ENCODE assay signal across 26 mouse cellular contexts in the genomic region with DNA sequence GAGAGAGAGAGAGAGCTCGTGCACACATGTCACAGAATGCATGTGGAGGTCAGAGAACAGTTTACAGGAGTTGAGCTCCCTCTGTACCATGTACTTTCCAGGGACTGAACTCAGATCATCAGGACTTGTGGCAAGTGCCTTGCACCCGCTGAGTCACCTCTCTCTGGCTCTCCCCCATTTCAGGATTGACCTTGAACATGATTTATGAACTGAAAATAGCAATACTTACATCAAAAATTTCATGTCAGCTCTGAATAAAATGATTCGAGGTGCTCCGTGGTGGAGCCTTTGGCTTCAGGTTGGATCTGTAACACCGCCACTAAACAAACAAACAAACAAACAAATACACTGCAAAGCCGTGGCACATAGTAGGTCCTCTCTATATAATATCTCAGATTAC.
"Had no signal": no experiment of that assay in that cellular context is flagged by ENCODE, and none has a peak within 500 bp of the region (broad histone marks: within the 10 kb centered on the region; RNA-seq: fewer than 3 reads in every experiment).

No protein-coding gene starts in this region.

- H3K9me3 ChIP-seq: heart, embryonic 13.5 days; heart, embryonic 15.5 days; hindbrain, embryonic 13.5 days; hindbrain, embryonic 15.5 days; kidney, embryonic 15.5 days; limb, embryonic 13.5 days; limb, embryonic 15.5 days; liver, embryonic 13.5 days; liver, embryonic 15.5 days had no signal

- ATAC-seq: hindbrain, postnatal 0 days; intestine, embryonic 16.5 days had no signal

- H3K36me3 ChIP-seq: heart, embryonic 13.5 days; heart, embryonic 15.5 days; hindbrain, embryonic 13.5 days; hindbrain, embryonic 15.5 days; kidney, embryonic 15.5 days; limb, embryonic 13.5 days; limb, embryonic 15.5 days; liver, embryonic 13.5 days; liver, embryonic 15.5 days had no signal

- DNase-seq: gastrocnemius, postnatal 14 days; gastrocnemius, postnatal 36 days; heart, adult 11 months; heart, adult 2 months; heart, postnatal 14 days; heart, postnatal 36 days; kidney, adult 11 months; kidney, adult 2 months; kidney, adult 9 months; kidney, postnatal 14 days; kidney, postnatal 36 days; layer of hippocampus, adult 9-11 months; layer of hippocampus, postnatal 36 days; left cerebral cortex, postnatal 4 days; liver, embryonic 13.5 days had no signal

- H3K27me3 ChIP-seq: hindbrain, embryonic 13.5 days; hindbrain, embryonic 15.5 days had no signal

- H3K4me2 ChIP-seq: liver, embryonic 13.5 days; liver, embryonic 15.5 days had no signal

- H3K4me1 ChIP-seq: heart, embryonic 13.5 days; hindbrain, embryonic 13.5 days; hindbrain, embryonic 15.5 days; limb, embryonic 15.5 days; liver, embryonic 13.5 days; liver, embryonic 15.5 days had no signal

- H3K27ac ChIP-seq: heart, adult 2 months; heart, embryonic 13.5 days; heart, embryonic 15.5 days; hindbrain, embryonic 13.5 days; hindbrain, embryonic 15.5 days; hindbrain, postnatal 0 days; kidney, embryonic 15.5 days; kidney, postnatal 0 days; limb, embryonic 13.5 days; limb, embryonic 15.5 days; liver, embryonic 13.5 days; liver, embryonic 15.5 days had no signal

- H3K4me3 ChIP-seq: heart, adult 2 months; hindbrain, embryonic 13.5 days; hindbrain, embryonic 15.5 days; liver, embryonic 13.5 days; liver, embryonic 15.5 days had no signal

- H3K9ac ChIP-seq: heart, embryonic 15.5 days; hindbrain, embryonic 13.5 days; hindbrain, embryonic 15.5 days; kidney, embryonic 15.5 days; limb, embryonic 13.5 days; limb, embryonic 15.5 days; liver, embryonic 13.5 days; liver, embryonic 15.5 days had no signal
